Mouse (Mus musculus): Measurements from ENCODE around the gene Magi2. TPM values are rescaled to one million over a fixed set of nuclear protein-coding genes. Genes with fewer than 3 reads are reported as not detected.
A peak's percentile ranks its signal among the peaks of the same experiment; 100 is the strongest.
"Not testable (repeated sequence)": the region's sequence is repeated elsewhere in the genome, so short reads cannot be mapped to it uniquely, and the experiment has no call there.

Magi2 gene
- polyA plus RNA-seq, 1 experiment from 2014 or later: 2.7 TPM

DNA sequence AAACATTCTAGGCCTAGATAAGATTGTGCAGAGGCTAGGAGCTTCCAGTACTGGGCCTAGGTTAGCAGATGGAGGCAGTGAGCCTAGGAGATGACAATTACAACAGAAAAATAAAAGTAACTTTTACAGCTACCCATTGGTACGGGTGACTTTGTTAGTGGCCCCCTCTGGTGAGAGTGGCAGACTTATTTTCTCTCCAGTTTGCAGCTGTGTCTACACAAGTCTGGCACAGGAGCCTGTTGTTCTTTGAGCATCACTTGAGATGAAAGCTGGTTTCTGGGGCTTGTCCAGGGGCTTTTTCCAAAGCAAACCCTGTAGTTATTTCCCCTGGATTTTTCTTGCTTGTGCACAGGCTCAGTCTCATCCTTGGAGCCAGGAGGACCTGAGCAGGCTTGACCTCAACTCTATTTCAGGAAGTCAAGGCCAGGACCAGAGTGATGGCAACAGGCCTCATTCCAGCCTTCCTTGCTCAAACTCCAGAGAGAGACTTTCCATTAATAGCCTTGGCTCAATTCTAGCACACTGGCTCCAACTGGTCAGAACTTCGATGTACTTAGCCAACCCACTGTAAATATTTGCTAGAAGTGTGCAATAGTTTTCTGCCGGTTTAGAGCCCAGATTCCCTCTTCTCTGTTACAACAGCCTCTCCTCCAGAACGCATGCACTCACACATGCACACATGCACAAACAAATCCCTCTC, 1493.5 kb downstream of the Magi2 start:
- H3K4me1 ChIP-seq: 0 out of 2 replicates have a peak, but pooled peaks cover 5% of the 10 kb centered on the region
- H3K9ac ChIP-seq: no peak overlapping the region
- peak overlapping the region; percentile 72 for H3K27ac ChIP-seq
- WGBS: 35% methylated on average over 4 of the region's 4 CpGs
- H3K36me3 ChIP-seq: no peaks in the 10 kb centered on the region
- H3K9me3 ChIP-seq: no peaks in the 10 kb centered on the region
- ATAC-seq (ENCODE audit: borderline replicate concordance, extremely low read depth, low FRiP score, low TSS enrichment): peak; percentile 78
- no peak overlapping the region for H3K4me2 ChIP-seq
- H3K27me3 ChIP-seq: no peaks in the 10 kb centered on the region
- H3K4me3 ChIP-seq: no peak overlapping the region

DNA sequence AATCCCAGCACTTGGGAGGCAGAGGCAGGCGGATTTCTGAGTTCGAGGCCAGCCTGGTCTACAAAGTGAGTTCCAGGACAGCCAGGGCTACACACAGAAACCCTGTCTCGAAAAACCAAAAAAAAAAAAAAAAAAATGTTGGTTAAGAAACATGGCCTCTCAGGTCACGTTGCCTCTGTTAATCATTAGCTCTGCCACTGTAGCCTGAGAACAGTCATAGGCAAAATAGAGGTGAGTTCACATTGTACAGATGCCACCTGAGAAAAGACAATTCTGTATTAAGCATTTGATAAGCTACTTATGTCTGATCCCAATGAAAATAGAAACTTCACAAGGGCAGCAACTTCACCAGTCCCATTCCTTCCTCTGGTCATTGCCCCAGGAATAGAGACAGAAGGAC, 1496.4 kb downstream of the Magi2 start:
- H3K4me3 ChIP-seq; ATAC-seq (ENCODE audit: borderline replicate concordance, extremely low read depth, low FRiP score, low TSS enrichment); H3K4me1 ChIP-seq; H3K27ac ChIP-seq; H3K27me3 ChIP-seq; H3K9me3 ChIP-seq; H3K4me2 ChIP-seq; H3K36me3 ChIP-seq; H3K9ac ChIP-seq: not testable (repeated sequence)
- WGBS: 66% methylated on average over 4 of the region's 4 CpGs

- Histone ChIP-seq H3K9me3 (no peaks in the 10 kb centered on the region), H3K27ac (no peak overlapping the region), H3K36me3 (no peaks in the 10 kb centered on the region), H3K4me2 (no peak overlapping the region), H3K4me3 (no peak overlapping the region), H3K9ac (no peak overlapping the region), H3K4me1 (no peaks in the 10 kb centered on the region), H3K27me3 (no peaks in the 10 kb centered on the region)
- 36% methylated on average over 2 of the region's 2 CpGs for WGBS
- no peak for ATAC-seq (ENCODE audit: borderline replicate concordance, extremely low read depth, low FRiP score, low TSS enrichment)
These were observed 1512.0 kb downstream of the Magi2 start for GRCm38 (mm10) chr5:20738795-20739194.

DNA sequence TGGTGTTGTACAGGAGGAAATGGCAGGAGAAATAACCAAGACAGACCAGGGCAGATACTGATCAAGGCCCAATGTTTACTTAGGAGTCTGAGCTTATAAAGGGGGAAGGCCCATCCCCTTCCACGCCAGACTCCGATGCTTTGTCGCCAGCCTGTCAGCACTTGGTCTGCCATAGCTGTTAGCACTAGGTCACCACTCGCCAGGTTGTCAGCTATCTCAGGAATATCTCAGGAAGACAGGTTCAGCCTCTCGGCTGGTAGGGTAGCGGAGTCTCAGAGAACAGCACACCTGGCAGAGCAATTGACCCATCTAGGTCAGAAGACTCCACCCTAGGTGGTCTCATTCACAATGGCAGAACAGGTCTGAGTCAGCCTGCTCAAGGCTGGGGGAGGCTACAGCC, 1514.4 kb downstream of the Magi2 start:
- no peak overlapping the region for H3K9ac ChIP-seq
- H3K4me1 ChIP-seq: no peaks in the 10 kb centered on the region
- H3K27me3 ChIP-seq: no peaks in the 10 kb centered on the region
- H3K9me3 ChIP-seq: no peaks in the 10 kb centered on the region
- 59% methylated on average over 6 of the region's 6 CpGs for WGBS
- ATAC-seq (ENCODE audit: borderline replicate concordance, extremely low read depth, low FRiP score, low TSS enrichment): no peak
- H3K4me2 ChIP-seq: no peak overlapping the region
- H3K4me3 ChIP-seq: no peak overlapping the region
- H3K36me3 ChIP-seq: no peaks in the 10 kb centered on the region
- H3K27ac ChIP-seq: no peak overlapping the region

GRCm38 (mm10) chr5:20741936-20742335, 1515.1 kb downstream of the Magi2 start:
- Histone ChIP-seq H3K27ac (no peak overlapping the region), H3K27me3 (no peaks in the 10 kb centered on the region), H3K4me3 (no peak overlapping the region), H3K9ac (no peak overlapping the region), H3K36me3 (no peaks in the 10 kb centered on the region), H3K4me2 (no peak overlapping the region), H3K4me1 (no peaks in the 10 kb centered on the region), H3K9me3 (no peaks in the 10 kb centered on the region)
- 89% methylated on average over 8 of the region's 8 CpGs for WGBS
- no peak for ATAC-seq (ENCODE audit: borderline replicate concordance, extremely low read depth, low FRiP score, low TSS enrichment)

- ATAC-seq (ENCODE audit: borderline replicate concordance, extremely low read depth, low FRiP score, low TSS enrichment): no peak
- 84% methylated on average over 4 of the region's 4 CpGs for WGBS
- H3K36me3 ChIP-seq: no peaks in the 10 kb centered on the region
- no peak overlapping the region for H3K27ac ChIP-seq
- no peaks in the 10 kb centered on the region for H3K27me3 ChIP-seq
- H3K9me3 ChIP-seq: no peaks in the 10 kb centered on the region
- no peak overlapping the region for H3K4me2 ChIP-seq
- no peak overlapping the region for H3K4me3 ChIP-seq
- 0 out of 2 replicates have a peak, but pooled peaks cover 1% of the 10 kb centered on the region for H3K4me1 ChIP-seq
- H3K9ac ChIP-seq: no peak overlapping the region
These were observed 1521.3 kb downstream of the Magi2 start for GRCm38 (mm10) chr5:20748142-20748541.

DNA sequence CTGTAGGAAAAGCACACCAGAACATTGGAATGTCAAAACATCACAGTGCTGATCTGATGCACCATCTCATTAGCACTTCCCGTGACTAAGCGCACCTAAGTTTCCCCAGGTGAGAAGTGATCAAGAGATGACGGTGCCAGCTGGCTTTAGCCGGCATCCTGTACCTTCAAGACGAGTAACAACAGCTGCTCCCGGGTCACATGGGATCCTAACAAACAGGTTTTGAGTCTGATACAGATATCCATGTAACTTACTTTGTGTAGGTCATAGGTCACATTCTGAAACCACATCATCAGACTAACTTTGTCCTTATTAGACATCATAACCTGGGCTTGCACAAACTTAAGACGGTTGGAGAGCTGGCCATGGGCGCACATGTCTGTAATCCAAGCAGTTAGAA, 1522.0 kb downstream of the Magi2 start:
- H3K4me1 ChIP-seq: 0 out of 2 replicates have a peak, but pooled peaks cover 4% of the 10 kb centered on the region
- H3K27ac ChIP-seq: no peak overlapping the region
- no peaks in the 10 kb centered on the region for H3K27me3 ChIP-seq
- H3K9me3 ChIP-seq: no peaks in the 10 kb centered on the region
- H3K9ac ChIP-seq: no peak overlapping the region
- 84% methylated on average over 8 of the region's 8 CpGs for WGBS
- ATAC-seq (ENCODE audit: borderline replicate concordance, extremely low read depth, low FRiP score, low TSS enrichment): no peak
- H3K4me3 ChIP-seq: no peak overlapping the region
- H3K36me3 ChIP-seq: no peaks in the 10 kb centered on the region
- H3K4me2 ChIP-seq: no peak overlapping the region

DNA sequence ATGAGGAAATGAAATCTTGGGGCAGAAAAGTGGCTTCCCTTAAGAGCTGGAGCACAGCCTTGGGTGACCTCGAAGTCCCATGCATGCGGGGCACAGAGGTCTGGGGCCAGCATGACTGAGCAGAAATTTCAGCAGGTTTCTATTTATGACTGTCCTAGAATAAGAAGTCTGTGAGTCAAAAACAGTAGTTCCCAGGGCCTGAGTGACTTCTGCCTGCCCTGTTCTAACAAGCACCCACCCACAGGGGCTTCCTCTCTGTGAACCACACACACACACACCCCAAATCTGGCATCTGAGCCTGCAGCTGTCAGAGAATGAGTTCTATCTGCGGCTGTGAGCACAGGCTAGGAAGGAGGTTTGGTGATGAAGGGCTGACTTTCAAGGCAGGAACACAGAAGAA, 1522.7 kb downstream of the Magi2 start:
- H3K27ac ChIP-seq: no peak overlapping the region
- WGBS: 86% methylated on average over 3 of the region's 3 CpGs
- H3K9me3 ChIP-seq: no peaks in the 10 kb centered on the region
- H3K4me2 ChIP-seq: no peak overlapping the region
- H3K9ac ChIP-seq: no peak overlapping the region
- H3K4me1 ChIP-seq: 0 out of 2 replicates have a peak, but pooled peaks cover 4% of the 10 kb centered on the region
- no peaks in the 10 kb centered on the region for H3K27me3 ChIP-seq
- H3K36me3 ChIP-seq: no peaks in the 10 kb centered on the region
- ATAC-seq (ENCODE audit: borderline replicate concordance, extremely low read depth, low FRiP score, low TSS enrichment): no peak
- no peak overlapping the region for H3K4me3 ChIP-seq

GRCm38 (mm10) chr5:20751000-20751399, 1524.2 kb downstream of the Magi2 start:
- no peaks in the 10 kb centered on the region for H3K9me3 ChIP-seq
- H3K4me1 ChIP-seq: 0 out of 2 replicates have a peak, but pooled peaks cover 4% of the 10 kb centered on the region
- no peaks in the 10 kb centered on the region for H3K27me3 ChIP-seq
- WGBS: 70% methylated on average over 7 of the region's 7 CpGs
- no peak overlapping the region for H3K27ac ChIP-seq
- ATAC-seq (ENCODE audit: borderline replicate concordance, extremely low read depth, low FRiP score, low TSS enrichment): no peak
- H3K4me2 ChIP-seq: no peak overlapping the region
- no peaks in the 10 kb centered on the region for H3K36me3 ChIP-seq
- H3K4me3 ChIP-seq: no peak overlapping the region
- H3K9ac ChIP-seq: no peak overlapping the region

DNA sequence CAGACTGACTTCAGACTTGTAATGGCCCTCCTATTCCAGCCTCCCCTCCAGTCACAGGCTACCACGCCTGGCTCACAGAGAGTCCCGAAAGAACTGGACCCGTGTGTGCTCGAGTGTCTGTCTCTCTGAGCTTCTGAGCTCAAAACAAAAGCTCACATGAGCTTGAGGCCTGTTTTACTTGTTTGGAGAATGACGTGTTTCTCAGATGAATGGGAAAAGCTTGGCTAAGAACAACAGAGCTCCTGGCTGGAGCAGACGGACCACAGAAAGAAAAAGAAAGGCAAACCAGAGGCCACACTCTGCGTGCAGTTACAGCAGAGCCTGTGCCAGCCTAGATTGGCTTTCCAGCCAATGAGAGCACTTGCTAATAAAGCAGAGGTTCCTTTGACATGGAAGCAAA, 1524.9 kb downstream of the Magi2 start:
- H3K9ac ChIP-seq: no peak overlapping the region
- H3K36me3 ChIP-seq: no peaks in the 10 kb centered on the region
- 0 out of 2 replicates have a peak, but pooled peaks cover 4% of the 10 kb centered on the region for H3K4me1 ChIP-seq
- no peak overlapping the region for H3K4me3 ChIP-seq
- H3K9me3 ChIP-seq: no peaks in the 10 kb centered on the region
- no peaks in the 10 kb centered on the region for H3K27me3 ChIP-seq
- ATAC-seq (ENCODE audit: borderline replicate concordance, extremely low read depth, low FRiP score, low TSS enrichment): peak; percentile 50; the same call in 1 of the 2 replicates
- no peak overlapping the region for H3K4me2 ChIP-seq
- 36% methylated on average over 7 of the region's 7 CpGs for WGBS
- H3K27ac ChIP-seq: no peak overlapping the region

- 25% methylated on average over 2 of the region's 2 CpGs for whole genome bisulfite sequencing
These were observed 1526.3 kb downstream of the Magi2 start for GRCm38 (mm10) chr5:20753096-20753495.

GRCm38 (mm10) chr5:20753963-20754362, 1527.1 kb downstream of the Magi2 start:
- H3K4me3 ChIP-seq: no peak overlapping the region
- H3K36me3 ChIP-seq: no peaks in the 10 kb centered on the region
- ATAC-seq (ENCODE audit: borderline replicate concordance, extremely low read depth, low FRiP score, low TSS enrichment): no peak
- H3K27ac ChIP-seq: no peak overlapping the region
- H3K9me3 ChIP-seq: no peaks in the 10 kb centered on the region
- no peaks in the 10 kb centered on the region for H3K27me3 ChIP-seq
- 0 out of 2 replicates have a peak, but pooled peaks cover 4% of the 10 kb centered on the region for H3K4me1 ChIP-seq
- H3K9ac ChIP-seq: no peak overlapping the region
- WGBS: 86% methylated on average over 5 of the region's 5 CpGs
- no peak overlapping the region for H3K4me2 ChIP-seq

More at GRCm38 (mm10) chr5:20753096-20753495, 1526.3 kb downstream of the Magi2 start:
- Histone ChIP-seq H3K27me3 (no peaks in the 10 kb centered on the region), H3K4me3 (no peak overlapping the region), H3K27ac (no peak overlapping the region), H3K4me2 (no peak overlapping the region), H3K36me3 (no peaks in the 10 kb centered on the region), H3K9ac (no peak overlapping the region), H3K9me3 (no peaks in the 10 kb centered on the region), H3K4me1 (0 out of 2 replicates have a peak, but pooled peaks cover 4% of the 10 kb centered on the region)
- no peak for ATAC-seq (ENCODE audit: borderline replicate concordance, extremely low read depth, low FRiP score, low TSS enrichment)
